ENCODE assay signal across 9 mouse cellular contexts in genomic region chr1:153317486-153318260, GRCm38 (mm10). TPM values are rescaled to one million over a fixed set of nuclear protein-coding genes. Genes with fewer than 3 reads are reported as not detected.
DNase-seq lines count a peak whose midpoint lies in the region; TF ChIP-seq lines count a peak whose summit lies in the region.
"Had no signal": no experiment of that assay in that cellular context is flagged by ENCODE, and none has a peak within 500 bp of the region (broad histone marks: within the 10 kb centered on the region; RNA-seq: fewer than 3 reads in every experiment).

No protein-coding gene starts in this region.

- peaks cover 72% of the 10 kb centered on the region for H3K4me1 ChIP-seq in heart, embryonic 10.5 days

- H3K9me3 ChIP-seq in heart, embryonic 10.5 days: no peaks in the 10 kb centered on the region
- H3K9me3 ChIP-seq: midbrain, embryonic 13.5 days had no signal

- peaks cover 23% of the 10 kb centered on the region for H3K36me3 ChIP-seq in heart, embryonic 10.5 days
- H3K36me3 ChIP-seq: midbrain, embryonic 13.5 days had no signal

- H3K27ac ChIP-seq in layer of hippocampus, adult 2 months: 0 out of 2 replicates have a peak overlapping the region, but pooled peaks have one; percentile 14
- H3K27ac ChIP-seq in heart, embryonic 10.5 days: peak overlapping the region; percentile 45
- H3K27ac ChIP-seq: midbrain, embryonic 13.5 days had no signal

- no peaks in the 10 kb centered on the region for H3K27me3 ChIP-seq in heart, embryonic 10.5 days (ENCODE audit: insufficient read depth, poor library complexity, severe bottlenecking)
- H3K27me3 ChIP-seq: midbrain, embryonic 13.5 days had no signal

- 63% methylated on average over 16 of the region's 16 CpGs for WGBS in heart, embryonic 10.5 days

- no peak overlapping the region for H3K4me3 ChIP-seq in layer of hippocampus, adult 2 months
- H3K4me3 ChIP-seq in heart, embryonic 10.5 days: no peak overlapping the region
- H3K4me3 ChIP-seq: erythroblast, embryonic 14.5 days; midbrain, embryonic 13.5 days had no signal

- no peak for TF ChIP-seq CTCF in layer of hippocampus, adult 2 months (conservative IDR thresholded peaks at IDR 0.05)

- no peak for DNase-seq in layer of hippocampus, adult 2 months (ENCODE audit: low spot score in 2 of 2)
- no peak for DNase-seq in layer of hippocampus, postnatal 14 days (ENCODE audit: low spot score in 2 of 2)
- DNase-seq in NIH3T3 (ENCODE audit: low read depth): peak; percentile 47
- no peak for DNase-seq in heart, embryonic 10.5 days (ENCODE audit: low spot score)
- DNase-seq in lung, postnatal 10 days: peak; percentile 32
- no peak for DNase-seq in cerebellum, postnatal 25 days
- no peak for DNase-seq in cerebellum, postnatal 14 days

RNA-seq across cellular contexts. Expression of gene Lamc1, which starts 14.9 kb away (rescaled TPM):
- 10 to 100 TPM; 27.0 to 27.2 TPM for total RNA-seq in layer of hippocampus, adult 2 months (2021)
- 10 to 100 TPM; 43.3 to 49.1 TPM for total RNA-seq in layer of hippocampus, postnatal 14 days (2021)
- polyA plus RNA-seq in heart, embryonic 10.5 days (2016; fragmentation: Nextera tagmentation; extraction: Ambion mirVana): 62.6 and 85.3 TPM in 2 replicates

Comparison
In these comparisons a context has a peak if more than half of its experiments do, and no peak if none do; other contexts are left out.
1. DNase-seq: peak in NIH3T3 (single experiment) and lung, postnatal 10 days (single experiment); none in layer of hippocampus, adult 2 months (0 of 2), layer of hippocampus, postnatal 14 days (0 of 2), heart, embryonic 10.5 days (single experiment), cerebellum, postnatal 25 days (0 of 2) and cerebellum, postnatal 14 days (0 of 2).